29 mouse cellular contexts compared by ENCODE assay signal in the genomic region with DNA sequence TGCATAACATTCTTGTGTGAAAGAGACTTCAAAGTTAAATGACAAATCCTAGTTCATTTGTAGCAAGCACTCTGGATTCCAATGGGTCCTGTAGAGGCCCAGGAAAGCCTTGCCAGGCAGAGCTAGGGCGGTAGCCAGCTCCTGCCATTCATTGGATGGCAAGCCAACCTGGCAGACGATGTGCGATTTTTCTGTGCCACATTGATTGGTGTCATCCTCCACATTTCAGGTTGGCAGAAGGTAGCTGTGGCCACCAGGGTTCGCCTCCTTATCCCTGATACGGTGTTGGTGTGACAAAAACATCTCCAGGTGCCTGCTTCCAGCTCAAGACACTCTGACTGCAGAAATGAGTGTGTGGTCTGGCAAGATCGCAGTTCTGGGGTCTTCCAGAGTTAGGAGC.
DNase-seq lines count a peak whose midpoint lies in the region; ATAC-seq and TF ChIP-seq lines count a peak whose summit lies in the region.
"Had no signal": no experiment of that assay in that cellular context is flagged by ENCODE, and none has a peak within 500 bp of the region (broad histone marks: within the 10 kb centered on the region; RNA-seq: fewer than 3 reads in every experiment).

No protein-coding gene starts in this region.

- intact Hi-C loops in gastrocnemius, postnatal 36 days (cut with DNase I): no loop called here

- no peak overlapping the region for H3K9ac ChIP-seq in hindbrain, embryonic 14.5 days
- H3K9ac ChIP-seq: embryonic facial prominence, embryonic 13.5 days; forebrain, postnatal 0 days; heart, embryonic 15.5 days; intestine, embryonic 15.5 days; limb, embryonic 13.5 days; liver, embryonic 13.5 days had no signal

- H3K4me3 ChIP-seq in layer of hippocampus, adult 2 months: no peak overlapping the region
- no peak overlapping the region for H3K4me3 ChIP-seq in hindbrain, embryonic 14.5 days (replicated peaks; ENCODE audit: low read length)
- H3K4me3 ChIP-seq: embryonic facial prominence, embryonic 13.5 days; forebrain, embryonic 10.5 days; heart, embryonic 10.5 days; heart, embryonic 15.5 days; intestine, embryonic 15.5 days; limb, embryonic 13.5 days; liver, embryonic 13.5 days had no signal

- ATAC-seq in hindbrain, embryonic 14.5 days (ENCODE audit: low FRiP score): no peak
- ATAC-seq: forebrain, postnatal 0 days; hindbrain, postnatal 0 days; intestine, embryonic 15.5 days; Patski had no signal

- no peak overlapping the region for H3K4me2 ChIP-seq in hindbrain, embryonic 14.5 days (replicated peaks)
- H3K4me2 ChIP-seq: embryonic facial prominence, embryonic 13.5 days; heart, embryonic 15.5 days; intestine, embryonic 15.5 days; limb, embryonic 13.5 days; liver, embryonic 13.5 days had no signal

- H3K4me1 ChIP-seq in hindbrain, embryonic 14.5 days (replicated peaks; ENCODE audit: control insufficient read depth, insufficient read depth, low read length): no peaks in the 10 kb centered on the region
- H3K4me1 ChIP-seq: heart, embryonic 10.5 days; heart, embryonic 15.5 days; intestine, embryonic 15.5 days; liver, embryonic 13.5 days had no signal

- no peak; the same call in 1 of the 2 replicates for TF ChIP-seq CTCF in layer of hippocampus, adult 2 months (conservative IDR thresholded peaks at IDR 0.05)

- no peak for DNase-seq in layer of hippocampus, adult 2 months (ENCODE audit: low spot score in 2 of 2)
- DNase-seq in layer of hippocampus, adult 9-11 months: no peak
- peak; percentile 75 for DNase-seq in cerebellum, adult 11 months
- DNase-seq in cerebellum, adult 9-10 months: peak; percentile 89
- DNase-seq in cerebellum, postnatal 36 days: peak; percentile 76 to 80
- DNase-seq in gastrocnemius, postnatal 36 days: no peak
- DNase-seq in hindbrain, embryonic 14.5 days (ENCODE audit: low spot score): no peak
- DNase-seq: adrenal gland, postnatal 14 days; embryo, embryonic 11 days; forebrain, postnatal 0 days; gastrocnemius, postnatal 10 days; heart, adult 11 months; kidney, adult 2 months; liver, embryonic 13.5 days; lung, adult 18-20 months; lung, postnatal 10 days; midbrain, embryonic 14.5 days; retina, postnatal 1 day; right cerebral cortex, postnatal 14 days had no signal

- no peaks in the 10 kb centered on the region for H3K36me3 ChIP-seq in hindbrain, embryonic 14.5 days (replicated peaks; ENCODE audit: control insufficient read depth, insufficient read depth)
- H3K36me3 ChIP-seq: embryonic facial prominence, embryonic 13.5 days; forebrain, embryonic 10.5 days; heart, embryonic 10.5 days; heart, embryonic 15.5 days; intestine, embryonic 15.5 days; limb, embryonic 13.5 days; liver, embryonic 13.5 days had no signal

- peak overlapping the region; percentile 24 for H3K27ac ChIP-seq in layer of hippocampus, adult 2 months
- no peak overlapping the region for H3K27ac ChIP-seq in hindbrain, embryonic 14.5 days
- H3K27ac ChIP-seq: embryonic facial prominence, embryonic 13.5 days; forebrain, embryonic 10.5 days; heart, embryonic 10.5 days; heart, embryonic 15.5 days; hindbrain, postnatal 0 days; intestine, embryonic 15.5 days; kidney, postnatal 0 days; limb, embryonic 13.5 days; liver, embryonic 13.5 days; macrophage had no signal

- WGBS in hindbrain, embryonic 14.5 days: 93% methylated on average over 6 of the region's 6 CpGs

- no peaks in the 10 kb centered on the region for H3K27me3 ChIP-seq in hindbrain, embryonic 14.5 days (ENCODE audit: control insufficient read depth, insufficient read depth, low read length)
- H3K27me3 ChIP-seq: embryonic facial prominence, embryonic 13.5 days; heart, embryonic 15.5 days; intestine, embryonic 15.5 days; limb, embryonic 13.5 days; liver, embryonic 13.5 days had no signal

- H3K9me3 ChIP-seq in hindbrain, embryonic 14.5 days (ENCODE audit: control insufficient read depth, low read length): no peaks in the 10 kb centered on the region
- H3K9me3 ChIP-seq: embryonic facial prominence, embryonic 13.5 days; forebrain, embryonic 10.5 days; heart, embryonic 10.5 days; heart, embryonic 15.5 days; intestine, embryonic 15.5 days; limb, embryonic 13.5 days had no signal

Comparison
In these comparisons a context has a peak if more than half of its experiments do, and no peak if none do; other contexts are left out.
1. DNase-seq: peak in cerebellum, adult 11 months (single experiment), cerebellum, adult 9-10 months (single experiment) and cerebellum, postnatal 36 days (2 of 2); none in layer of hippocampus, adult 2 months (0 of 2), layer of hippocampus, adult 9-11 months (single experiment), gastrocnemius, postnatal 36 days (0 of 2) and hindbrain, embryonic 14.5 days (single experiment).